Mouse (Mus musculus): Measurements from ENCODE around the gene Hadh.

- TF ChIP-seq ZC3H11A (IDR thresholded peaks at IDR 0.05; ENCODE audit: borderline replicate concordance, low read depth, low read length), result peak; percentile 16; the same call in 1 of the 2 replicates
- TF ChIP-seq MAFK (IDR thresholded peaks at IDR 0.05; ENCODE audit: insufficient read depth, low read depth, low read length), result no peak
- TF ChIP-seq ZNF384 (IDR thresholded peaks at IDR 0.05; ENCODE audit: low read depth, low read length), result 0 out of 2 replicates have a peak, but pooled peaks have one; percentile 44
- TF ChIP-seq CHD2 (IDR thresholded peaks at IDR 0.05; ENCODE audit: low read depth, low read length), result no peak
These were observed 43.8 kb downstream of the Hadh start for GRCm38 (mm10) chr3:131228083-131228482.
